Mouse (Mus musculus): Measurements from ENCODE around the gene Nt5dc2. TPM values are rescaled to one million over a fixed set of nuclear protein-coding genes. Genes with fewer than 3 reads are reported as not detected.

Gene Nt5dc2
- polyA plus RNA-seq, 1 experiment from 2014 or later = 167 TPM

GRCm38 (mm10) chr14:31135495-31136410 lies 4.9 kb downstream of the Nt5dc2 start:
- no peak overlapping the region for H3K4me3 ChIP-seq (replicated peaks)
- WGBS (ENCODE audit: insufficient replicate concordance) = 88% methylated on average over 34 of the region's 34 CpGs
- no peak for ATAC-seq (ENCODE audit: insufficient read depth)
- H3K9me3 ChIP-seq (replicated peaks) = no peaks in the 10 kb centered on the region
- peaks cover 70% of the 10 kb centered on the region for H3K36me3 ChIP-seq (replicated peaks)
- no peak overlapping the region for H3K27ac ChIP-seq (replicated peaks)
- no peak overlapping the region for H3K9ac ChIP-seq
- peaks cover 35% of the 10 kb centered on the region for H3K4me1 ChIP-seq (replicated peaks)
- H3K27me3 ChIP-seq = no peaks in the 10 kb centered on the region
- H3K4me2 ChIP-seq = no peak overlapping the region

- H3K36me3 ChIP-seq (replicated peaks) = peaks cover 79% of the 10 kb centered on the region
Measured at GRCm38 (mm10) chr14:31136411-31137280, 5.8 kb downstream of the Nt5dc2 start.

GRCm38 (mm10) chr14:31137281-31137595 lies 6.4 kb downstream of the Nt5dc2 start:
- Histone ChIP-seq H3K27ac (replicated peaks) (no peak overlapping the region), H3K27me3 (no peaks in the 10 kb centered on the region), H3K4me2 (no peak overlapping the region), H3K9me3 (replicated peaks) (no peaks in the 10 kb centered on the region), H3K4me3 (replicated peaks) (no peak overlapping the region), H3K4me1 (replicated peaks) (peaks cover 22% of the 10 kb centered on the region), H3K9ac (no peak overlapping the region), H3K36me3 (replicated peaks) (peaks cover 85% of the 10 kb centered on the region)
- ATAC-seq (ENCODE audit: insufficient read depth) = no peak
- 80% methylated on average over 10 of the region's 10 CpGs for WGBS (ENCODE audit: insufficient replicate concordance)

More at GRCm38 (mm10) chr14:31136411-31137280, 5.8 kb downstream of the Nt5dc2 start:
- Histone ChIP-seq H3K4me1 (replicated peaks) (peaks cover 27% of the 10 kb centered on the region), H3K27me3 (no peaks in the 10 kb centered on the region), H3K27ac (replicated peaks) (no peak overlapping the region), H3K4me3 (replicated peaks) (no peak overlapping the region), H3K4me2 (no peak overlapping the region), H3K9ac (no peak overlapping the region), H3K9me3 (replicated peaks) (no peaks in the 10 kb centered on the region)
- 82% methylated on average over 26 of the region's 26 CpGs for WGBS (ENCODE audit: insufficient replicate concordance)
- ATAC-seq (ENCODE audit: insufficient read depth) = no peak

GRCm38 (mm10) chr14:31137791-31138190 lies 6.9 kb downstream of the Nt5dc2 start:
- Histone ChIP-seq H3K9me3 (replicated peaks) (no peaks in the 10 kb centered on the region), H3K36me3 (replicated peaks) (peaks cover 90% of the 10 kb centered on the region), H3K4me3 (replicated peaks) (no peak overlapping the region), H3K4me2 (no peak overlapping the region), H3K27me3 (no peaks in the 10 kb centered on the region), H3K9ac (no peak overlapping the region), H3K27ac (replicated peaks) (no peak overlapping the region), H3K4me1 (replicated peaks) (peaks cover 16% of the 10 kb centered on the region)
- WGBS (ENCODE audit: insufficient replicate concordance) = 80% methylated on average over 11 of the region's 11 CpGs
- no peak for ATAC-seq (ENCODE audit: insufficient read depth)

- H3K27me3 ChIP-seq = no peaks in the 10 kb centered on the region
- ATAC-seq (ENCODE audit: insufficient read depth) = no peak
- no peak overlapping the region for H3K27ac ChIP-seq (replicated peaks)
- H3K4me2 ChIP-seq = no peak overlapping the region
- peaks cover 96% of the 10 kb centered on the region for H3K36me3 ChIP-seq (replicated peaks)
- no peaks in the 10 kb centered on the region for H3K9me3 ChIP-seq (replicated peaks)
- H3K4me3 ChIP-seq (replicated peaks) = no peak overlapping the region
- H3K9ac ChIP-seq = no peak overlapping the region
- peaks cover 10% of the 10 kb centered on the region for H3K4me1 ChIP-seq (replicated peaks)
- WGBS (ENCODE audit: insufficient replicate concordance) = 85% methylated on average over 34 of the region's 35 CpGs
Measured at GRCm38 (mm10) chr14:31138219-31138896, 7.5 kb downstream of the Nt5dc2 start.

- peaks cover 4% of the 10 kb centered on the region for H3K4me1 ChIP-seq (replicated peaks)
- no peak overlapping the region for H3K4me2 ChIP-seq
- ATAC-seq (ENCODE audit: insufficient read depth) = no peak
- H3K4me3 ChIP-seq (replicated peaks) = no peak overlapping the region
- no peaks in the 10 kb centered on the region for H3K27me3 ChIP-seq
- H3K27ac ChIP-seq (replicated peaks) = no peak overlapping the region
- H3K36me3 ChIP-seq (replicated peaks) = peaks cover 99% of the 10 kb centered on the region
- H3K9me3 ChIP-seq (replicated peaks) = no peaks in the 10 kb centered on the region
- WGBS (ENCODE audit: insufficient replicate concordance) = 80% methylated on average over 9 of the region's 9 CpGs
- no peak overlapping the region for H3K9ac ChIP-seq
Measured at GRCm38 (mm10) chr14:31138897-31139429, 8.1 kb downstream of the Nt5dc2 start.

- Histone ChIP-seq H3K4me2 (no peak overlapping the region), H3K9me3 (replicated peaks) (no peaks in the 10 kb centered on the region), H3K4me1 (replicated peaks) (no peaks in the 10 kb centered on the region; the same call in 1 of the 2 replicates), H3K36me3 (replicated peaks) (peaks cover 92% of the 10 kb centered on the region), H3K27ac (replicated peaks) (no peak overlapping the region), H3K9ac (no peak overlapping the region), H3K27me3 (no peaks in the 10 kb centered on the region), H3K4me3 (replicated peaks) (no peak overlapping the region)
- ATAC-seq (ENCODE audit: insufficient read depth) = no peak
- 50% methylated on average over 12 of the region's 12 CpGs for WGBS (ENCODE audit: insufficient replicate concordance)
Measured at GRCm38 (mm10) chr14:31139666-31140065, 8.8 kb downstream of the Nt5dc2 start.

- Histone ChIP-seq H3K27ac (replicated peaks) (no peak overlapping the region), H3K9ac (no peak overlapping the region), H3K4me2 (no peak overlapping the region), H3K9me3 (replicated peaks) (no peaks in the 10 kb centered on the region), H3K27me3 (no peaks in the 10 kb centered on the region), H3K4me1 (replicated peaks) (no peaks in the 10 kb centered on the region; the same call in 1 of the 2 replicates), H3K36me3 (replicated peaks) (peaks cover 87% of the 10 kb centered on the region), H3K4me3 (replicated peaks) (no peak overlapping the region)
- ATAC-seq (ENCODE audit: insufficient read depth) = no peak
- WGBS (ENCODE audit: insufficient replicate concordance) = 85% methylated on average over 15 of the region's 15 CpGs
Measured at GRCm38 (mm10) chr14:31140141-31140540, 9.3 kb downstream of the Nt5dc2 start.

- ATAC-seq (ENCODE audit: insufficient read depth) = no peak
- peaks cover 86% of the 10 kb centered on the region for H3K36me3 ChIP-seq (replicated peaks)
- no peaks in the 10 kb centered on the region; the same call in 1 of the 2 replicates for H3K4me1 ChIP-seq (replicated peaks)
Measured at GRCm38 (mm10) chr14:31141011-31141410, 10.2 kb downstream of the Nt5dc2 start.

GRCm38 (mm10) chr14:31145694-31146093 lies 14.8 kb downstream of the Nt5dc2 start:
- Histone ChIP-seq H3K27ac (replicated peaks) (no peak overlapping the region), H3K4me1 (replicated peaks) (no peaks in the 10 kb centered on the region), H3K27me3 (no peaks in the 10 kb centered on the region; the same call in 1 of the 2 replicates), H3K4me2 (no peak overlapping the region), H3K9ac (no peak overlapping the region), H3K36me3 (replicated peaks) (peaks cover 50% of the 10 kb centered on the region), H3K9me3 (replicated peaks) (no peaks in the 10 kb centered on the region), H3K4me3 (replicated peaks) (no peak overlapping the region)
- WGBS (ENCODE audit: insufficient replicate concordance) = 83% methylated on average over 11 of the region's 11 CpGs
- ATAC-seq (ENCODE audit: insufficient read depth) = no peak

More at GRCm38 (mm10) chr14:31141011-31141410, 10.2 kb downstream of the Nt5dc2 start:
- H3K4me2 ChIP-seq = no peak overlapping the region
- no peak overlapping the region for H3K9ac ChIP-seq
- no peaks in the 10 kb centered on the region for H3K27me3 ChIP-seq
- no peaks in the 10 kb centered on the region for H3K9me3 ChIP-seq (replicated peaks)
- WGBS (ENCODE audit: insufficient replicate concordance) = 87% methylated on average over 14 of the region's 14 CpGs
- no peak overlapping the region for H3K4me3 ChIP-seq (replicated peaks)
- no peak overlapping the region for H3K27ac ChIP-seq (replicated peaks)
